Mouse (Mus musculus) Muller cell, postnatal 12 days (primary cell): ENCODE results near the gene Ksr1.

ENCODE experiments used
- DNase-seq: peaks from one replicate; pipeline ENCODE4 v3.0.0-alpha.2; 2015; ENCODE audit errors: inconsistent ontology term

Ksr1 gene

DNA sequence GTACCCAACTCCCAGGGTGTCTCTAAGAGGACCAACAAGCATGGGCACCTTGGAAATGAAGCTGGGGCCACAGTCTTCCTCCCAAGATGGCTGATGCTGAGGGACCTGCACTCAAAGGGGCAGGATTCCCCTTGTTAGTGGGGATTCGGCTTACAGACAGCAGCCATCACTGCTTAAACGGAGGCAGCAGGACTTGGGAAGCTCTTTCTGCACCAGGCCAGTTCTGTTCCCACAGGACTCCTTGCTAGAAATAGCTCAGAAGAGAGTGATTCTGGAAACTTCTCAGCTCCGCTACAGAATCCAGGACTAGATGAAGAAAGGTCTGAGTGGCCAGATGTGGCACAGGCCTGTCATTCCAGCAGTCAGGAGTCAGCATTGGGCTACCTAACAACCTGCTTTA, 19.2 kb downstream of the Ksr1 start:
- DNase-seq = no peak

DNA sequence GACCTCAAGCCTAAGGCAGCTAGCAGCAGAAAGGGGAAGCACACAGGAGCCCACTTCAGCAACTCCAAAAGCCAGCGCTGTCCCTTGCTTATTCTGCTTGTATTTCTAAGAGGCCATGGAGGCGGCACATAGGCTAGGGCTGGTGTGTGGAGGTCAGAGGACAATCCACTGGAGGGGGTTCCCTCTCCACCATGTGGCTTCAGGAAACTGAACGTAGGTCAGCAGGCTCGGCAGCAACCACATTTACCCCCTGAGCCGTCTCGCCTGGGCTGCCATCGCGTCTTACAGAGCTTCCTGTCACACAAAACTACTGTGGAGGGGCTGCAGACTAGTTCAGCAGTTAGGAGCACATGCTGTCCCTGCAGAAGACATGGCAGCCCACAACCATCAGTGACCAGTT, 20.4 kb downstream of the Ksr1 start:
- DNase-seq = no peak

DNA sequence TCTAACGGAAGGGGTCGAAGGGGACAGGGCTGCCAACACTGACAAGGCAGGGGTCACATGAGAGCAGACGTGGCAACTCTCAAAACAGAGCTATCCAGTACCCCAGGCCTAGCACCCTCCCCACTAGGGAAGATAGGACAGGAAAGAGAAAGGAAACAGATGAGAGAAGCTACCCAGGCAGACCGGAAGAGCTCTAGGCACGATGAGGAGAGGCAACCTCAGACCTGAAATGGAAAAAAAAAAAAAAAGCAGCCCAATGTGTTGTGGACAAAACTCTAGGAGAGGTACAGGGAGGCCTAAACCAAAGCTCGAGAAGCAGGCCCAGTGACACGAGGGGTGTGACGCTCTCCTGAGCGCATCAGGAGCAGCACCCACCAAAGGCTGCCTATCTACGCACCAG, 23.7 kb downstream of the Ksr1 start:
- no peak for DNase-seq

DNA sequence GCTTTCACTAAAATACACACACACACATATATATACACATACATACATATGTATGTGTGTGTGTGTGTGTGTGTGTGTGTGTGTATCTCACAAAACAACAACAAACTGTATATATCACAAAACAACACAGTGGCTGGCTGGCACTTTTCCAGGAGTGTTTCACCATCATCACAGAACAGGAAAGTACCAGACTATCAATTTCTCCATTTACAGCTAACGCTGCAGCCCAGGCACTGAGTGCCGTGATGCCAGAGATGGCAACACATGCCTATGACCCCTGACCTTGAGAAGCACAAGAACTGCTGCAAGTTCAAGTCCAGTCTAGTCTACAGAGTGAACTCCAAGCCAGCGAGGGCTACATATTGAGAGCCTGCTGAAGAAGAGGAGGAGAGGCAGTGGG, 26.1 kb downstream of the Ksr1 start:
- DNase-seq = no peak

DNA sequence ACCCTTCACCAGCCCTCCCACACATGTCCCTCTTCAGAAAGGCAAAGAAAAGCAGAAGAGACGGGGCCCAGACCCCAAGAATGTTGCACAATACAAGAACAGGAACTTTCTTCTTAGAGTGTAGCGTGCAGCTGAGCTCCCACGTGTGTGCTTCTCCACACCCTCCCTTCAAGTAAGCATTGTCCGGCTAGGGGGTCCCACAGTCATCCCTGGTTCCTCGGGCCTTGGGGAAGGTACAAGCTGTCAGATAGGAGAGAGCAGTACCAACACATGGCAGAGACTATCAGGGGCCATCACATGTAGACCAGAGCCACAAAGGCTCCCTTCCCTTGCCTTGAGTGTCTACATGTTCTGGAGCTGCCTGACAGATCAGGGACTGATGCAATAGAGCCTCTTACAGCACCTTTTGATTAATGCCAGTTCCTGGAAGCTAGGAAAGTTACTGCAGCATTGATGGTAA, 27.3 kb downstream of the Ksr1 start:
- no peak for DNase-seq

DNA sequence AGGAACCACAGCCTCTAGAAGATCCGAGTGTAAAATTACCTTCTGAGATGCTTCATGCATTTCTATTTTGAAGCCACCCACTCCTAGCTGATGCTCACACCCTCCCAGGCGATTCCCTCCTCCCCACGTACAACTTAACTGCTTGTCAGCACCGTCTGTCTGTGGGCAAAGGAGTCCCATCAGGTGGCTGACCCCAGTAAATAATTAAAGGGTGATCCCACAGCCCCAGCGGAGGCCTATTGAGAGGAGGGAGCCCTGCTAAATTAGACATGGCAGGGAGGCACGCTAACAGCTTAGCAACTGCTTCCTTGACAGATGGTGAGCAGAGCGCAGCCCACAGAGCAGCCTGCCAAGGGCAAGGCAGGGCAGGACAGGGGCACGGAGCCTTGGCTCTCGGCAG, 29.5 kb downstream of the Ksr1 start:
- DNase-seq = peak; percentile 66

DNA sequence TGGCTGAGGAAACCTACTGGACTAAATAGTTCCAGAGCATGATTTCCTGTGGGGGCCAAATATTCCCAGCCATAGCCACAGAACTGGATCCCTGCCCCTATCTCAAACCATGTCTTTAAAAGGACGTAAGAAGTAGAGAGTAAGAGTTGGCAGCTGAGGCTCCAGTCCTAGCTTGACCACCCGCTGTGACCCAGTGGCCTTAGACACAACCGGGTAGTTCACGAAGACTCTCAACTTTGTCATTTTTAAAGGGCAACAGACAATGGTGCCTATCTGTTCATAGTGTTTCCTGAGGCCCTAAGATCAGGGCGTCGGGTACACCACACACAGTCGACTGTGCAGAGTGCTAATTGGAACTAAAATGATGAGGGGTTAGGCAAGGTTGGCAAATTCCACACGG, 30.5 kb downstream of the Ksr1 start:
- DNase-seq = peak; percentile 64

DNA sequence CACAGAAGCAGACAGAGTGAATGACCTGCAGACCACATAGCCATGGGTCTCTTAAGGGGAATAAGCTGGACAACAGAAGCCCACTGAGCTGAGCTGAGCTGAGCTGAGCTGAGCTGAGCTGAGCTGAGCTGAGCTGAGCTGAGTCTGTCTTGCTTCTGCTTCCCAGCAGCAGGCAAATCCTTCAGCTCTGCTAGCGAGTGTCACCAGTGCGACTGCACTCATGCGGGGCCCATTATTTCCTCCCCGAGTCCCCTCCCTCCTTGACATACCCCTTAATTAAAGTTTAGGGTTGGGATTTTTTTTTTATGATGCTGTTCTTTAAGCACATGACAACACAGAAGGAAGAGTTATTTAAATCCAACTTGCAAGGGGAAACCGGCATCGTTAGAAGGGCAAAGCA, 32.1 kb downstream of the Ksr1 start:
- no peak for DNase-seq

DNA sequence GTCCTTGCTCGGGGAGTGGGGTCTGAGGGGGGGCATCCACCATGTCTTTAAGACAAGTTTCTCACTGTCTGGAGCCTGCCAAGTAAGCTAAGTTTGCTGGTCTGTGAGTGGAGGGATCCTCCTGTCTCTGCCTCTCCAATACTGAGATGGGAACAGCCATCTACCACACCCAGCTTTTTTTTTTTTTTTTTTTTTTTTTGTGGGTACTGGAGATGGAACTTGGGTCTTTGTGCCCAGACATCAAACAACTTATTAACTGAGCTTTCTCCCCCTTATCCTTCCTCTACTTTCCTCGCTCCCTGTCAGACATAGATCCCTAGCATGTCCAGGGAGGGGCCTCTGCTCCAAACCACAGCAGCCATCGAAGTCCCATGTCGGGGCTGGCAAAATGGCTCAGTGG, 32.8 kb downstream of the Ksr1 start:
- no peak for DNase-seq

DNA sequence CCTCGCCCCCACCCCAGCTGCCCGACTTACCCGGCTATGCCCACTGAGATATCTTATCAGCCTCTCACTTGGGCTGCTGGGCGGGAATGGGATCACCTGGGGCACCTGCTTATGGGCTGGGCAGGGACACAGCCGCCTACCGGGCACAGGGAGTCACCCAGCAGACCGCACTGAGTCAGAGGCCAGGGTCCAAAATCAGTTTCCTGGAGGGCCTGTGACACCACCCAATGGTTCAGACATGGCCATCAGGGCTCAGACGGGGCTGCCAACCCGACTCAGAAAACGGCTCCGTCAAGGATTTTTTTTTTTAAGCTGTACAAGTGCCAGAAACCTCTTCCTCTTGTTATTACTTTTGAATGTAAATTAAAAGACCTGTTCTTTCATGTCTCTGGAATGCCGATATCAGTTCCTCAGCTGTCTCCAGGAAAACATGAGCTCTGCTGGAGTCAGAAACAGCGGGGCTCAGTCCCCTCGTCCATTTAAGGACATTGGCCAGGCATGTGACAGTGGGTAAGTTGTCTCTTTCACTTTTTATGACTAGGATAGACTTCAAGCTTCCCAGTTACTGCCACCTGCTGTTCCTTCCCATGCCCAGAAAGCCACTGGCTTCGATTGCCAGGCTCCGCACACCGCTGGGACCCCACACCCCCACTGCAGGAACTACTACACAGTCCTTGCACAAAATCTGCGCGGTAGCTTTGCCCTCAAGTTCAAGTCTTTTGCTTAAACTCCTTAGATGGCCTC, 33.5 kb downstream of the Ksr1 start:
- no peak for DNase-seq

DNA sequence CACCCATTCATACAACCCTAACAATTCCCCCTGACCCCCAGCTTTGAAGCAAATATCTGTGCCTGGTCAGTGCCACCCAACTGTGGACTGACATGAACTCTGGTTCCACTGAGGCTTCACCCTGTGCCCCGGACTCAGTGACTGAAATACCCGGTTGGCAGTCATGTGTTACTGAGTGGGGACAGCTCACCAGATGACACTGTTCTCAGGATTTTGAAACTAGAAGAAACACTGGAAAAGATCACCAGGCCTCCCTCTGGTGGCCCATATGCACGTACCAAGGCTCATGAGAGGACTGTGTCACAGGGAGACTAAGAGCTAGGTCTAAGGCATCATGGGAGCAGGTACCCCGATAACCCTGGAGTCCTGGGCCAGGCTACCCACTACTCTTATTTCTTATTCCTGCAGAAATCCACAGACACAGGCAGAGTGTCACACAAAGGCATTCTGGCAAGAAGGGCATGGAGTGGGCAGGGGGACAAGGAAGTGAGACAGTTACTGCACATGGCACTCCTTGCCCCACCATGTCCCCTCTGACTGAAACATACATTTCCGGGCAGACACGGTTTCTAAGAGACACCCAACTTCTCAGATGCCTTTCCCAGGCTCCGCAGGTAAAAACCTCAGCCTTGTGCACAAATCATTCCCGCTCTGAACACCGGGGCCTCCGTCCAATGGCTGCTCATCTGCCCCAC, 34.2 kb downstream of the Ksr1 start:
- peak; percentile 76 for DNase-seq

DNA sequence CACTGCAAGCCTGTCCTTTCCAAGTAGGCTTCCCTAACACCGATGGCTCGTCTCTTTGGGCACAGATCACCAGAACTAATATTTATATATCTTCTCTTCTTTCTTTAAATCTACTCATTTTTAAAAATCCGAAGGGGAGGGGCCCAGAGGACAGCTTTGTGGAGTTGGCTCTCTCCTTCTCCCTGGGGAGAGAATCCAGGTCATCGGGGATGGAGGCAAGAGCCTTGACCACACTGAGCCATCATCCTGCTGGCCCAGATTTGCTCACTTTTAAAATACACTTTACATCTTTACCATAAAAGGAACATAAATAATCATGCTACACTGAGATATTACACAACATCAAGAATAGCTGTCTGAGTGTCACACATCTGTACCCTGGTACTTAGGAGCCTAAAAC, 35.8 kb downstream of the Ksr1 start:
- no peak for DNase-seq

DNA sequence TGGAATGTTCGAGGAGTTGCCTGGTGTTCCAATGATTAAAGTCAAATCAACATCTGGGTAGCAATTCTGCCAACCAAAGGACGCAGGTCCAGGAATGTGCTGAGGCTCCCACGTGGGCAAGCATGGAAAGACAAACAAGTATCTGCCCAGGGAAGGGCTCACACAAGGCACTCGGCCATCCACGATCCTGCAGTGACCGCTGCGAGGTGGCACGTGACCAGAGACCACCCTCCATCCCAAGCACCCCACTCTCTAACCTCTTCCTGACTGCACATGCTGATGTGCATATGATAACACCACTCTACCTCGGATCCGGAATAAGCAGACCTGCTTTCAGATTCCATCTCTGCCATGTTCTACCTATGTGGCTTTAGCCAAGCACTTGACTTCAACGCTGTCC, 38.3 kb downstream of the Ksr1 start:
- DNase-seq = no peak

DNA sequence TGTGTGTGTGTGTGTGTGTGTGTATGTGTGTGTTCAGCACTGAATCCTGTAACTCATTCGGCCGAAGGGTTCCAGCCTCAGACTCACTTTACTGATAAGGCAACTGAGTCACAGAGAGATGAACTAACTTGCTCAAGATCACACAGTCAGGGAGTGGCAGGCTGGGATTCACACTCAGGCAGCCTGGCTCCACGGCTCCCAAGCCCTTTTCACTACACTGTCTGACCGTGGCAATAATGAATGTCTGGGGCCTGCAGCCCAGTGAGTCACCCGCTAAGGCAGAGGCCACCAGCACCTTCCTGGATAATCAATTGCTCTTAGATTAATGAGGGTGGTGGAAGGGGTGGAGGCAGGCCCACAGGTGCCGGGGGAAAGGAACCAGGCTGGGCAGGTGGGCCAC, 41.2 kb downstream of the Ksr1 start:
- no peak for DNase-seq

DNA sequence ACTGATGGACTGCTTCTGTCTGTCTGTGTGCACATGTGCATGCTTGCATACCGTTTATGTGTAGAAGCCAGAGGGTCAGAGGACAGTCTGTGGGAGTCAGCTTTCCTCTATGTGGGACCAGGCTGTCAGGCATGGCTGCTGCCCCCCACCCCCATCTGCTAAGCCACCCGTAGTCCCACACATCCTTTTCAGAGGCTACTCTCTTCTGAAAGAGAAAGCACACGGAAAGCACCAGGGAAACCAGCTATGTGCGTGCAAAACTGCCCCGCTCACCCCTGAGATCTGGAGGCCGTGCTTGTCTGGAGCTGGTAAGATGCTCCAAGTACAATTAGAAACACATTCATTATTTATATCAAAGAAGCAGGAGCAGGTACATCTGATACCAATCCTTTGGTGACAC, 41.7 kb downstream of the Ksr1 start:
- no peak for DNase-seq

DNA sequence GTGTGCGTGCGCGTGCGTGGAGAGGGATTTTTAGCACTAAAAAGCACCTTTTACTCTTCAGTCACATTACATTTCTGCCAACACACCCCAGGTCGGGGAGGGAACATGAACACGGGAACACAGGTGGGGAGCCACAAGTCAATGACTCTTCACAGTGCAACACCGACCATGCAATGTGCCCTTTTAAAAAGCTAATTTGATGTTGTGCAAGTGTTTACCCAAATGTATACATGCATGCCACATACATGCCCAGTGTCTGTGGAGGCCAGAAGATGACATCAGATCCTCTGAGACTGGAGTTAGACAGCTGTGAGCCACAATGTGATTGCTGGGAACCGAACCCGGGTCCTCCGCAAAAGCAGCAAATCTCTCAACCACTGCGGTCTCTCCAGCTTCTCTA, 42.1 kb downstream of the Ksr1 start:
- no peak for DNase-seq

DNA sequence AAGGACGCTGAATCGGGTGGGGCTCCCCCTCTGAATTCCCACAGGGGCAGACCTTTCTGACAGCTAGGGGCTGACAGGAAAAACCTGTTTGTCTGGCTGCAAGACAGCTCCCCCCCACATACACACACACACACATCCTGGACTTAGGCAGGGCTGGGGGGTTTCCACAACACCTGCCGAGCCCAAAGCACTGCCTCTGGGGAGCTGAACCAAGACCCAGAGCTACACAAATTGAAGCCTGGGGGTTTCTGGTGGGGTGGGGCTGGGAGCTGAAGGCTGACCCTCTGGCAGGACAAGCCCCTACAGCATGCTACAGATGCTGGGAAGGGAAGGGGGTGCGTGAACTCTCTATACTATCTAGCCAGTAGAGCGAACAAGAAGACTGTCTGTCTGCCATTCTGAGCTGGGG, 42.7 kb downstream of the Ksr1 start:
- no peak for DNase-seq

DNA sequence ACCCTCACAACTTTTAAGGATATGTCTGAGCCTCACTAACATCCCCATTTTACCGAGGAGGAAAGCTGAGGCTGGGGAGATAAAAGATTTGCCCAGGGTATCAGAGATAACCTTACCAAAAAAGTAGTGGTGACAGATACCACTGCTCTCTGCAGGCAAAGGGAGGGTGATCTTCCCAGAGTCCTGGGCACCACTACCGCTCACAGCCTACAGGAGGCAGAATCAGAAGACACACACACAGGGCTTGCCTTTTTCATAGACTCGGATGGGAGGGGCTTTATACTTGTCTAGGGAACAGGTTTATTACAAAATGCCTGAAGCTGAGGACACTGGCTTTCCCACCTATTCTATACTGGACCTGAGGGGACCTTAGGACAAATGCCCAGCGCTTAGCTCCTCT, 43.9 kb downstream of the Ksr1 start:
- no peak for DNase-seq

DNA sequence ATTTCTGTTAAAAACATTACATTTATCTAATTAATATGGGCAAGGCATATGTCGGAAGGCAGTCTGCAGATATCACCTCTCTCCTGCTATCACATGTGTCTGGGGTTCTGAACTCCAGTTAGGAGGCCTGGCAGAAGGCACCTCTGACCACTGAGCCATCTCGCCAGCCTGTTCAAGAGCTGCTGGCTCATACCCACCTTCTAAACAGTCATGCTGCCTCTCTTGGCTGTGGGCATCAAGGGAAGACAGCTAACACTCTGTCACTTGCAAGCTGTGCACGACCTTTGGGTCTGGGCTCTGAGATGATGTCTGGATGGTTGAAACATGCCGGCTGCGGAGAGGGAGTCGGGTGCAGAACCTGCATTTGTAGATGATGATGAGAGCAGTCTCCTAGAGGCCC, 44.6 kb downstream of the Ksr1 start:
- no peak for DNase-seq

DNA sequence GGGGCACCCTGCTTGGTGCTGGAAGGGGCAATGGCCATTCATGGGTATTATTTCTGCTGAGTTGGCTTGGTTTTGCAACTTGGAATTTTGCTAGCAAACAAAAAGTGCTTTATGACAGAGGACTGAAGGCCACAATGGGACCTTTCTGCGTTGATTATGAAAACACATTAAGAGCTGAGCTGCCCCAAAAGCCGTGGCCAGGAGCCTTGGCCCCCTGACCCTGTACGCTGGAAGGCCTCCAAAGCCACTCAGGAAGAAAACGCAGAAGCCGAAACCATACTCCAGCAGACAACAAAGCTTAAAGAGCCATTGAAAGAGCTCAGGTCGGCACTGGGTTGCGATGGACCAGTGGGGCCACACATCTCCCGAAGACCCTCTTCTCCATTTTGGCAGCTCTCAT, 47.2 kb downstream of the Ksr1 start:
- peak; percentile 83 for DNase-seq

DNA sequence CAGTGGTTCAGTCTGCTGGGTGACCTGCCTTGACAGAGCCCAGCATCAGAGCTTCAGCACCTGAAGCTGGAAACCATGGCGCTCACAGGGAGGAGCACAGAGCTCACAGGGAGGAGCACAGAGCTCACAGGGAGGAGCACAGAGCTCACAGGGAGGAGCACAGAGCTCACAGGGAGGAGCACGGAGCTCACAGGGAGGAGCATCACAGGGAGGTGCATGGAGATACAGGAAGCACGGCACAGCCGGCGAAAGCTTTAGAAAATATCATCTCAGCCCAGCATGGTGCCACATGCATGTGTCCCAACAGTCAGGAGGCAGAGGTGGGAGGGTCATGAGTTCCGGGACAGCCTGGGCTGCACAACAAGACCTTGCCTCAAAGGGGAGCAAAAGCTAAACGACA, 48.5 kb downstream of the Ksr1 start:
- DNase-seq = no peak

DNA sequence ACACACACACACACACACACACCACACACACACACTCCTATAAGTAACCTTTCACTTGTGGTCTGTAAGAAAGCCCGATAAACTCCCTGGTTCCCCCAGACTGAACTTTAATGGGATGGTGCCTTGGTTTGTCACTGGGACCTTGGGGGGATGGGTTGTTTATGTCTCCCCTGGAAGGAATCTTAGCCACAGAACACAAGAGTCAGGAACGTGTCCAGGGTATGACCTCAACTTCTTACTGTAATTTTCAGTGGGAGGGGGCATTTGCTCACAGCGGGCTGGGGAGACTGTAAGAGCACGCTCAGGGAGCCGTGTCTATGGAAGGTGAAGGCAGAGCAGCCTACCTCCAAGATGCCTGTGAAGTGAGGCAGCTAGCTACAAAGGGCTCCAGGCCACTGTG, 49.5 kb downstream of the Ksr1 start:
- no peak for DNase-seq

DNA sequence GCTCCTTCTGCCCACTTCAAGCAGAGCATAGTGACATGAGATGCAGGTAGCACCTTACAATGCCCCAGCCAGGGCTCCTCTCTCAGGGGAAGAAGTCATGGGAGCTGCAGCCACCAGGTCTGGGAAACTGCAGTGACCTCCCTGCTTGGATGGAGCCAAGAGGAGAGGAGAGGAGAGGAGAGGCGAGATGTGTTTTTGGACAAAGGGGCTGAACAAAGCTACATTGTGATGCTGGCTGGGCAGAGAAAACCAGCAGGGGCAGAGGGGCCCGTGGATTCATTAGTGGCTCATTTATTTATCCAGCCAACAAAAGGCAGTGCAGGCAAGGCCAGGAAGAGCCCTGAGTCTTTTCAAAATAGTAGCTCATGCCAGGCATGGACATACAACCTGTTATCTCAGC, 50.5 kb downstream of the Ksr1 start:
- DNase-seq = peak; percentile 89

DNA sequence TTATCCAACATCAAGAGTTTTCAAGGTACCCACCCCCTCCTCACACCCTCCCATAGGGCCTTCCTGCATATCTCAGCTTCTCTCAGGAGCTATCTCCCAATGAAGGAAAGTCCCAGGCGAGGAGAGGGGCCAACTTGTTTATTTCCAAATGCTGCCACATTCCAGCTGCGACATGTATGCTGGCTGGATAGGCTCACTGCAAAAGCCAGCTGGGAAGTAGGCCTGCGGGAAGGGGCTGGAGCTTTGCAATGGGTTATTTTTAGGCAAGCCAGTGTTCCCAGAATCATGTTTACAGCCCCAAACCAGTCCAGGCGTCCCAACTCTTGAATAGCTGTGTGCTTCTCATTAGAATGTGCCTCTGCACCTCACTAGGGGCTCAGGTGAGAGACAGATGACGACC, 51.5 kb downstream of the Ksr1 start:
- peak; percentile 66 for DNase-seq
